Mouse (Mus musculus) megakaryocyte progenitor cell, adult 5-6 weeks (primary cell): ENCODE data around the gene Agpat1. TPM values are rescaled to one million over a fixed set of nuclear protein-coding genes. Genes with fewer than 3 reads are reported as not detected.

Source experiments
- ATAC-seq: replicated peaks from 2 replicates; pipeline ENCODE4 v1.8.0; 2016; ENCODE audit warnings: mild to moderate bottlenecking, moderate TSS enrichment, inconsistent platforms; ENCODE audit not compliant: poor library complexity
- total RNA-seq, 2 experiments: library from RNA; stranded (forward) in 1 of 2; stranded (reverse) in 1 of 2; fragments of 157-497, 149-512 nt in 1 of 2; fragments of 200-1000 nt in 1 of 2; gene quantifications; 2 replicates each; pipeline versions ENCODE4 v1.2.3 to v1.2.4; 2015 to 2017

Agpat1 gene
- 25.7 and 33.6 TPM in 2 replicates for total RNA-seq (2015)
- total RNA-seq (2017) = 20.2 and 24.9 TPM in 2 replicates

DNA sequence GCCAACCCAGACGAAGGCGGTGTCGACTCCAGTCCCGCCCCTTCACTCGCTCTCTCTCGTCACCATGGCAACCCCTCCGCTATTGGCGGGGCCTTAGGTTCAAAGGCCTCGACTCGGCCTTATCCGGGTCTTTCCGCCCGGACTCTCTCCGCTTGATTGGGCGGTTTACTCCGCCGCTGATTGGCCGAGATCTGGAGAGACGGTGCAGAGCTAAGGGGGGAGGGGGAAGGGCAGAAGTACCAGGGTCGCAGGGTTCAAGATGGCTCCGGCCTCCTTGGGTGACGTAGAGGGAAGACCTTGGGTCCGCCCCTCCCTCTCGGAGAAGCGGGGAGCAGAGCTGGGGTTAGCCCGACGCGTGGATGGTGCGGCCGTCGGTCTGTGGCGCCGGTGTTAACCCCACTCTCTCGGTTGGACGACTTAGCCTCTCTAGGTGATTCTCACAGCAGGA is at the start of gene Agpat1:
TSS of gene Agpat1 (plus strand) at position 202 of the 448 bp plus-strand sequence.
- peak; percentile 73 for ATAC-seq

DNA sequence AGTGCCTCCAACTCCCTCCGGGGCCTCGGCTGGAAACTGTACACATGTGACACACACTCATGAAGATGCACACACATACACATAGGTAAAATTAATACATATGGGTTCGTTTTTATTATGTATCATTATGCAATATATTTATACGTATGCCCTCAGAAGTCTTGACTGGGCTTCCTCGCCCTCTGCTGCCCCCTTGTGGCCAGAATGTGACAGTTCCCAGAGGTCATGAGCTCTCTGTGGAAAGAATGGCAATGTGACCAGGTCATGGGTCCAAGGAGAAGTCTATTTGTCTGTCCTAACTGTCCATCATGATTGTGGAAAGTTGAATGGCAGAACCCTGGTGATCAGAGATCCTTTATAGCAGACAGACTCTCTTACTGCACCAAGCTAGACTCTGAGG is 48.6 kb upstream of the Agpat1 start:
- peak; percentile 88 for ATAC-seq

DNA sequence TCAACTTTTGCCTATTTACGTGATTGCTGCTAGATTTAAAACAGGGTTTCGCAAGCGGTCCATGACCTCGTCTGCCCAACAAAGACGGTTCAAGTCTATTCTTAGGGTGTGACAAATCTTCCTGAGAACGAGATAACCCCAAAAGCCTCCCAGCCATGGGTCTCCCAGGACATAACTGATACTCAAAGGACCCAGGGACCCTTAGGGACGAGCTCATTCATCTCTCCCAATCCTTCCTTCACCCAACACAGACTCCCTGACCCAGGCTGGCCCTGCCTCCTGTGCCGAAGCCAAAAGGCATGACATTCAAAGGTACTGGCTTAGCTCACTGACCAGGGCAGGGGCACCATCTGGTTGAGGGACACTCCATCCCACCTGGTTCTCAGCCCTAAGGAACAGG is 47.7 kb upstream of the Agpat1 start:
- ATAC-seq = no peak

DNA sequence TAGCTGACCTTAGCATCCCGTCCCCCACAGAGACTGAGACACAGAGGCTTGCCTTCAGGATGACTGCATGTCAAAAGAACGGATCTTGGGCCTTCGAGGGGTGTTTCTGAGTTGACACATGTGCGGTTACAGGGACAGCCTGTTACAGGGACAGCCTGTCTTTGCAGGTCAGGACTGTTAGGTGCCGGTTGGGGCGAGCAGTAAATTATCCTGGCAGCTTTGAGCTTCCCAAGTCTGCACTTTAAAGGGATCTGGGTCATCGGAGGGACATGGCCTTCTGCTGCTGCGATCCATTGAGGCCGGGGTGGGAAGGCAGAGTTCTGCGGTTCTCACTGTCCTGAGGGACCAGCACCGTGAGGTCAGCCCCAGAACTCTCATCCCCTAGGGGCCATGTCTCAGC is 46.7 kb upstream of the Agpat1 start:
- no peak for ATAC-seq

DNA sequence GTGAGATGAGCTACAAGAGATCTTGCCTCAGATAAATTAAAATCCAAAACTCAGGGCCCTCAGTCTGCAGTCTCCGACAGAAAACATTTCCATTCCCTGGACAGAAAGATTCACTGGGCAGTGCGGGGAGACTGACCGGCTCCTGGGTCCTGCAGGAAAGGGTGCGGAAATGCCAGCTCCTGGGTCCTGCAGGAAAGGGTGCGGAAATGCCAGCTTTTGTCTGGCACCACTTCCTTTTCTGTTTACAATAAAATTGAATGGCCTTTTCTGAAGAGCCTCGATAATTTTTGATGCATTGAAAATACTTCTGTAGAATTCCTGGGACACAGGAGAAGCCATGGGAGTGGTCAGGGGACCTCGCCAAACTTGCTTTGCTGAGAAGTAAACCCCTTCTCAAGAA is 44.9 kb upstream of the Agpat1 start:
- ATAC-seq = no peak

DNA sequence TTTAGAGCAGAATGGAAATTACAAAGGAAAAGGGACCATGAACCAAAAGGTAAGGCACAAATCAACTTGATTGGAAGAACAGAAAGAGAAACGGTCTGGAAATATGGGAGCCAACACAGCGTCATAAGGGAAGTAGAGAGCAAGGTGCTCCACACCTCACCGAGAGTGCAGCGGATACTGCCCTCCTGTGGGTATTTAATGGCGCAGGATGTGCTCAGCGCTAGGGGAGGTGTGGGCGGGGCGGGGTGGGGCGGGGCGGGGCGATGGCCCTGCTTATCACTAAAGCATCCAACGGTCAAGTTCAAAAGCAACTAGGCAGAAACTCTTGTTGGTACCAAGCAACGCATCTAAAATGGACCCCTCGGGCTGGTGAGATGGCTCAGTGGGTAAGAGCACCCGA is 44.2 kb upstream of the Agpat1 start:
- peak; percentile 47 for ATAC-seq

DNA sequence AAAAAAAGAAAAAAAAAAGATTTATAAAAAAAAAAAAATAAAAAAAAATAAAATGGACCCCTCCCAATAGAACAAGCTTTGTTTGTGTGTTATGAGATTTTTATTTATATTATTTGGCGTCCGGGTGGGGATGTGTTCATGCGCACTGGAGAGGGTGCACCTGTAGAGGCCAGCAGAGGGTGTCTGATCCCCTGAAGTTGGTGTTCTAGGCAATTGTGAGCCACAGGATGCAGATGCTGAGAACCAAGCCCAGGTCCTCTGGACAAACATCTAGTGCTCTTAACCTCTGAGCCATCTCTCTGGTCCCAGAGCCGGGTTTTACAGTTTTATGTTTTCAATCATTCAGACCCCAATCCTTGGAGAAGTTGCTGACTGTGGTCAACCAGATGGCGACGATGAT is 43.6 kb upstream of the Agpat1 start:
- ATAC-seq = no peak

DNA sequence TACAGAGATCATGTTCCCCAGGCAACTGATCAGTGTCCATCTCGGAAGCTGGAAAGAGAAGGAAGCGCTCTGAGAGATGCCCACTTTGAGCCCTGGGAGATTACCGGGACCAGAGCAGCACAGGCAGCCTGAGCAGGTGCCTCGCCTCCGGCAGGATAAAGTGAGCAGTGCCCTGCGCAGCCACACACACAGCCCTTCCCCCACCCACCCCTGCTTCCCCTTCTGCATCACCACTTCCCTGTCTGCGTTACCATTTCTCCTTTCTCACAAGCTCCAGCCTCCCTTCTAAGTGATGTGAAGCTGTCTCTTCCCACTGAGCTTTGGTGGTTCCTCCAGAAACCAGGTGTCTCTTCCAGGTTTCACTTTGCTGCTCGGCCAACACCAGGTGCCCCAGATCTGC is 42.9 kb upstream of the Agpat1 start:
- peak; percentile 83 for ATAC-seq

DNA sequence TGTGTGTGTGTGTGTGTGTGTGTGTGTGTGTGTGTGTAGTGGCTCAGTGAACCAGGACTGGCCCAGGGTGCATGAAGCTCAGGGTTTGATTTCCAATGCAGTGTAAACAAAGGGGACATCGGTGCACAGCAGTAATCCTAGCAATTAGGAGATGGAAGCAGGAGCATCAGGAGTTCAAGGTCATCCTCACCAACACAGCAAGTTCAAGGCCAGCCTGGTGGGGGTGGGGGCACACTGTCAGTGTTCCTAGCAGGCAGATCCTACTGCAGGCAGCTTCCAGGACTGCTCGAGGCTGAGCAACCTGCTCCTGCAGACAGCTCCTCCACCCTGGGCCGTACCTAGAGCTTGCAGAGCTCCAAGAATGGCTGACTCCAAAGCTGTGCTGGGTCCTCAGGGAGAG is 41.5 kb upstream of the Agpat1 start:
- ATAC-seq = no peak

DNA sequence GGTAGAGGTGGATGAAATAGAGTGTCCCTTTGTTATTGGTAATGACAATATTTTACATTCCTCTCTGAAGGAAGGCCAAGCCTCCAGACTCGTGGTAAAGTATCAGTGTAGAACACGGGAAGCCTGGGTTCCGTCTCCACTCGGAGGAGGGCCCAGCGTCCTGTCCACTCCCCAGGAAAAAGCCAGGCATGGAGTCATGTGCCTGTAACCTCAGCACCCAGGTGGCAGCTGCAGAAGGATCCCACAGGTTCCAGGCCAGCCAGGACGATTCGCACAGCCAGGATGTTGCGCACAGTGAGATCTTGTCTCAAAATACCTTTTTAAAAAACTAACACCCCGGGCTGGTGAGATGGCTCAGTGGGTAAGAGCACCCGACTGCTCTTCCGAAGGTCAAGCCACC is 40.7 kb upstream of the Agpat1 start:
- ATAC-seq = no peak

DNA sequence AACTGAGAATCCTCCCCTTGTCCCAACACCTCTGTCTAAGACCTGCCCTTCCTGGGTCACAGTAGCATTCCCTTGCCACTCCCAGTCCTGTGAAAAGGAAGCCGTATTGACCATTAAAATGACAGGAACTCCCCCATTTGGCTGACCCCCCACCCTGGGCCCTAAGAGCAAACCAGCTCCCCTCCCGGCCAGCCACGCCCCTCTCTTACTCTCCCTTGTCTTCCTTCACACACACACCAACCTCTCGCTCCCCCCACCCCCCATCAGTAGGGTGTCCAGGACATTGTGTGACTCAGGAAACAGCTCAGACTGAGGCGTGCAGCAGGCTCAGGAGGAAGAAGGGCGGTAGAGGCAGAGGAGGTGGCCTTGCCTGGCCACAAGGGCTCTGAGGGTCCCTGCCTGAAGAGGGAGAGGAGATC is 40.0 kb upstream of the Agpat1 start, which contains the start of gene Notch4:
TSS of gene Notch4 (plus strand) at position 266 of the 419 bp plus-strand sequence.
- ATAC-seq = no peak; the same call in 1 of the 2 replicates

DNA sequence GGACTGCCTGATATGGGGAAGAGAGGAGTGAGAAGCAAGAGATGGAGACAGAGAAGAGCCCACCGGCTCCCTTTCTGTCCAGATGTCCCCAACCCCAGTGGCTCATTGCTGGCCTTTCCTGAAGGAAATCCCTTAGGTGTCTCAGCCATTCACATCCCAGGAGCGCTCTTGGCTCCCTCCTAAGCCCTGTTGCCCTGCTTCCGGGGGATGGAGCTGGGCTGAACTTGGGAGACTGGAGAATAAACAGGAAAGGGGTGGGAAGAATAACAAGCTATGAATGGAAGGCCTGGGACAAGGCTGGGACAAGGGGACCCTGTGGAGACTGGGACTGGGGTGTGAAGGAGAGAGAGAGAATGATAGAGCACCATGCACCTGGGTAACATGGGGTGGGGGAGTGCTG is 39.3 kb upstream of the Agpat1 start:
- no peak for ATAC-seq

DNA sequence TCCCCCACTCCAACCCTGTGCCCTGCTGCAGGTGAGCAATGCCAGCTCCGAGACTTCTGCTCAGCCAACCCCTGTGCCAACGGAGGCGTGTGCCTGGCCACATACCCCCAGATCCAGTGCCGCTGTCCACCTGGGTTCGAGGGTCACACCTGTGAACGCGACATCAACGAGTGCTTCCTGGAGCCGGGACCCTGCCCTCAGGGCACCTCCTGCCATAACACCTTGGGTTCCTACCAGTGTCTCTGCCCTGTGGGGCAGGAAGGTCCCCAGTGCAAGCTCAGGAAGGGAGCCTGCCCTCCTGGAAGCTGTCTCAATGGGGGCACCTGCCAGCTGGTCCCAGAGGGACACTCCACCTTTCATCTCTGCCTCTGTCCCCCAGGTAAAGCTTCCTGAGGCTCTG is 36.8 kb upstream of the Agpat1 start:
- no peak for ATAC-seq

DNA sequence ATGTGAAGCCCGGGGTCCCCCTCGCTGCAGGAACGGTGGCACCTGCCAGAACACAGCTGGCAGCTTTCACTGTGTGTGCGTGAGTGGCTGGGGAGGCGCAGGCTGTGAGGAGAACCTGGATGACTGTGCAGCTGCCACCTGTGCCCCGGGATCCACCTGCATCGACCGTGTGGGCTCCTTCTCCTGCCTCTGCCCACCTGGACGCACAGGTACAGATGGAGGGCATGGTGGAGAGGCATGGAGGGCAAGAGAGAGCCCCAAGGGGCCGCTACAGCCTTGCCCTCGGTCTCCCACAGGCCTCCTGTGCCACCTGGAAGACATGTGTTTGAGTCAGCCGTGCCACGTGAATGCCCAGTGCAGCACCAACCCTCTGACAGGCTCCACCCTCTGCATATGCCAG is 35.6 kb upstream of the Agpat1 start:
- ATAC-seq = no peak

DNA sequence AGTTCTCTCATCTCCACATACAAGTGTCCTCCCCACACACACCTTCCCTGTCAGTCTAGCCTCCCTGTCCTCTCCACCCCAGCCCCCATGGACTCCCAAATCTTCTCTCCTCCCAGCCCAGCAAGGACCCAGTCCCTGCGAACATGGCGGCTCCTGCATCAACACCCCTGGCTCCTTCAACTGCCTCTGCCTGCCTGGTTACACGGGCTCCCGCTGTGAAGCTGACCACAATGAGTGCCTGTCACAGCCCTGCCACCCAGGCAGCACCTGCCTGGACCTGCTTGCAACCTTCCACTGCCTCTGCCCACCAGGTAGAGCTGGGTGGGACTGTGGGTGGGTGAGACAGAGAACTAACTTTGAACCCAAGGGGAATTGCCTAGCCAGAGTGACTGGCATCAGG is 34.1 kb upstream of the Agpat1 start:
- no peak for ATAC-seq

DNA sequence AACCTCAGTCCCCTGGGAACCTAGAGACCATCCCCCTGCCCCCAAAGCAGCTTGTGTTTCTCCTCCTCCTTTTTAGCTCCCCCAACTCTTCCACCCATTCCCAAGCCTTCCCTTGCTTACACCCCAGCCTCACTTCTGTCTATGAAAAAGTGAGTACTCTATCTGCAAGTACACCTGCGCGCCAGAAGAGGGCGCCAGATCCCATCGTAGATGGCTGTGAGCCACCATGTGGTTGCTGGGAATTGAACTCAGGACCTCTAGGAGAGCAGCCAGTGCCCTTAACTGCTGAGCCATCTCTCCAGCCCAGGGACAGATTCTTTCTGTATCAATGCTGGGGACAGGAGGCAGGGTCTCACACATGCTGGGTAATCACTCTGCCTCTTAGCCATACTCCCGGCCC is 32.2 kb upstream of the Agpat1 start:
- 0 out of 2 replicates have a peak, but pooled peaks have one; percentile 63 for ATAC-seq

DNA sequence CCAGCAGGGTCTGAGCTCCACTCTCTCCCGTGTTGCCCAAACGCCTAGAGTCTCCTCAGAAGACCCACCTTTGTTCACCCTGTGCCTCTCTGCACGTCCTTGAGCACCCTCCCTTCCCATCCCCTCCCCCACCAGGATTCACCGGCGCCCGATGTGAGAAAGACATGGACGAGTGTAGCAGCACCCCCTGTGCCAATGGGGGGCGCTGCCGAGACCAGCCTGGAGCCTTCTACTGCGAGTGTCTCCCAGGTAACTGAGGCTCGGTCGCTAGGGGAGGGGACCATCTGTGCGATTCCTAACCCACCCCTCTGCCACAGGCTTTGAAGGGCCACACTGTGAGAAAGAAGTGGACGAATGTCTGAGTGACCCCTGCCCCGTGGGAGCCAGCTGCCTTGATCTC is 31.7 kb upstream of the Agpat1 start:
- no peak for ATAC-seq

DNA sequence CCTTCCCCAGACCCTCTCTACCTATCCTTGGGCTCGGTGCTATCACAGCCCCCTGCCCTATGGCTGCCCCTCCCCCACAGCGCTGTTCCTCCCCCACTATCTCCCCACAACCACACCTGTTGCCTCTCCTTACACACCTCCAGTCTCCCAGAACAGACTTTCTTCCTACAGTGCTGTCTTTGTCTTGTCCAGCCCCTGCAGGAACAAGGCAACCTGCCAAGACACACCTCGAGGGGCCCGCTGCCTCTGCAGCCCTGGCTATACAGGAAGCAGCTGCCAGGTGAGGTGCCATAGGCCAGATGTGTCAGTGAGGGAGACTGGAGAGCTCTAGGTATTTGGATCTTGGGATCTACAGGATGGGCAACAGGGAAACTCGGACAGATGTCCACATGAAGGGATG is 27.5 kb upstream of the Agpat1 start:
- ATAC-seq = no peak

DNA sequence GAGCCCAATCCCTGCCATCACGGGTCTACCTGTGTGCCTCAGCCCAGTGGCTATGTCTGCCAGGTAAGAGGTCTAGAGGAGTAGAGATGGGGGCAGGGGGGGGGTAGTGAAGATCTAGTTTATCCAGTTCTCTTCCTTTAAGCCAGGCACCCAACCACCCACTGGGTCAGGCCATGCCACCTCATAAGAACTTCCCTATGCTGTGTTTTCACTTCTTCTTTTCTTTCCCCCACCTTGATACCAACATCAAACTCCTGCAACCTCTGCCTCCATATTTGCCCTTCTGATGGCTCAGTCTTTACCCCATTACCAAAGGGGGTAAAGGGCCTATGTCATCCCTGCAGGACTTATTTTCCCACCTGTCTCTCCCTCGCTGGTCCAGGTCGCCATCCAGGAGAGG is 26.0 kb upstream of the Agpat1 start:
- ATAC-seq = peak; percentile 29; the same call in 1 of the 2 replicates

DNA sequence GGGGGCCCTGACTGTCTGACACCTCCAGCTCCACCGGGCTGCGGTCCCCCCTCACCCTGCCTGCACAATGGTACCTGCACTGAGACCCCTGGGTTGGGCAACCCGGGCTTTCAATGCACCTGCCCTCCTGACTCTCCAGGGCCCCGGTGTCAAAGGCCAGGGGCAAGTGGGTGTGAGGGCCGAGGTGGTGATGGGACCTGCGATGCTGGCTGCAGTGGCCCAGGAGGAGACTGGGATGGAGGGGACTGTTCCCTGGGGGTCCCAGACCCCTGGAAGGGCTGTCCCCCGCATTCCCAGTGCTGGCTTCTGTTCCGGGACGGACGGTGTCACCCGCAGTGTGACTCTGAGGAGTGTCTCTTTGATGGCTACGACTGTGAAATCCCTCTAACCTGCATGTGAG is 21.5 kb upstream of the Agpat1 start:
- ATAC-seq = no peak

DNA sequence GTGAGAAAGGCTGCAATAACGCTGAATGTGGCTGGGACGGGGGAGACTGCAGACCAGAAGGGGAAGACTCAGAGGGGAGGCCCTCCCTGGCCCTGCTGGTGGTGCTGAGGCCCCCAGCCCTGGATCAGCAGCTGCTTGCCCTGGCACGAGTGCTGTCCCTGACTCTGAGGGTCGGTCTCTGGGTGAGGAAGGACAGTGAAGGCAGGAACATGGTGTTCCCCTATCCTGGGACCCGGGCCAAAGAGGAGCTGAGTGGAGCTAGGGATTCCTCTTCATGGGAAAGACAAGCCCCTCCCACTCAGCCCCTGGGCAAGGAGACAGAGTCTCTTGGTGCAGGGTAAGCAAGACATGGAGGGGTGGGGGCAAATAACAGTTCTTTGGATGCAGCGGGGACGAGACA is 20.7 kb upstream of the Agpat1 start:
- no peak for ATAC-seq

DNA sequence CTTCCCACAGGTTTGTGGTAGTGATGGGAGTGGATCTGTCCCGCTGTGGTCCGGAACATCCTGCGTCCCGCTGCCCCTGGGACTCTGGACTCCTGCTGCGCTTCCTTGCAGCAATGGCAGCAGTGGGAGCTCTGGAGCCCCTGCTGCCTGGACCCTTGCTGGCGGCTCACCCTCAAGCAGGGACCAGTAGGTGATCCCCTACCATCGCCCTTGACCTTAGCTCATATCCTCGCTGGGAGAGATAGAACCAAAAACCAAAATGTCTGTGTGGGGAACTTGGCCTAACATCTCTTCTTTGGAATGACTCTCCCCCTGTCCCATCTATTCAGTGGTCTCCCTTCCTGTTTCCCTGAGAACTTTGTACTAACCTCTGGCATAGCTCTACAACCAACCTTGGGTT is 20.2 kb upstream of the Agpat1 start:
- no peak for ATAC-seq

DNA sequence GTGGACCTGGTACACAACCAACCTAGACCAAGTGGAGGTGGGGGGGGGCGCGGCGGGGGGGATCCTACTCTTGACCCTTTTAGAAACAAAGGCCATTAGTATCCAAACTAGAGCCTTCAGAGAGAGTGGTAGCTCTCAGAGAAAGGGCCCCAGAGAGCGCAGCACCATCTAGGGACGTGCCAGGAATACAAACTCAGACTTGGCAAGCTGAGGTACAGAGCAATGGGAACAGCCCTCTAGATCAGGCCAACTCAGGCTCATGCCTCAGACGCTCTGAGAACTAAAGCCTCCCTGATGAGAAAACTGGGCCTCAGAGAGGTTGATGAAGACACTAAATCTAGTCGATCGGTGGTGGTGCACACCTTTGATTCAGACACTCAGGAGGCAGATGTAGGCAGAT is 18.9 kb upstream of the Agpat1 start:
- ATAC-seq = no peak
